Mouse (Mus musculus) forebrain, postnatal 0 days (tissue): Measurements from ENCODE around the gene Shisal1. TPM values are rescaled to one million over a fixed set of nuclear protein-coding genes. Genes with fewer than 3 reads are reported as not detected.

Experiments used
- ATAC-seq: fragments of 200-750 bp; cut with Nextera tagmentation; 2 replicates; pipeline ENCODE4 v1.8.0; 2017; ENCODE audit warnings: mild to moderate bottlenecking, moderate library complexity
- DNase-seq: peaks from one replicate; pipeline ENCODE4 v3.0.0-alpha.2; 2015
- H3K27ac ChIP-seq: fragments of 300-500 bp; sonication (generic); 2 replicates; pipeline ENCODE4 v1.5.1; 2014; ENCODE audit warnings: low read depth, mild to moderate bottlenecking, antibody characterized with exemption, low read length, moderate library complexity, mixed read lengths
- H3K27me3 ChIP-seq: fragments of 300-500 bp; sonication (generic); 2 replicates; pipeline ENCODE4 v1.6.1; 2014; ENCODE audit warnings: mild to moderate bottlenecking, low read length, mixed read lengths; ENCODE audit not compliant: insufficient read depth
- H3K36me3 ChIP-seq: fragments of 300-500 bp; sonication (generic); 2 replicates; pipeline ENCODE4 v1.6.1; 2014; ENCODE audit warnings: mild to moderate bottlenecking, moderate library complexity; ENCODE audit not compliant: insufficient read depth
- H3K4me1 ChIP-seq: fragments of 300-500 bp; sonication (generic); 2 replicates; pipeline ENCODE4 v1.6.1; 2014; ENCODE audit warnings: antibody characterized with exemption; ENCODE audit not compliant: insufficient read depth
- H3K4me2 ChIP-seq: fragments of 300-500 bp; sonication (generic); 2 replicates; pipeline ENCODE4 v1.6.1; 2014; ENCODE audit warnings: low read depth, mild to moderate bottlenecking, moderate library complexity
- H3K4me3 ChIP-seq: fragments of 300-500 bp; sonication (generic); 2 replicates; pipeline ENCODE4 v1.5.1; 2014; ENCODE audit warnings: low read depth, low read length, mixed read lengths
- H3K9ac ChIP-seq: fragments of 300-500 bp; sonication (generic); 2 replicates; pipeline ENCODE4 v1.6.1; 2014; ENCODE audit warnings: mild to moderate bottlenecking
- H3K9me3 ChIP-seq: fragments of 300-500 bp; sonication (generic); 2 replicates; pipeline ENCODE4 v1.6.1; 2016; ENCODE audit warnings: low read length
- CTCF ChIP-seq: sonication (generic); IDR thresholded peaks from 2 replicates; pipeline ENCODE4 v1.5.1; 2016; ENCODE audit warnings: antibody characterized with exemption, control low read depth, low read depth
- WGBS: fragments of 180-500 bp; shearing (Covaris S2); extraction: QIAGEN DNeasy Blood & Tissue Kit; methylation state at CpG from one replicate; pipeline ENCODE4 v1.1.7; 2014; 5-methylcytosine and 5-hydroxymethylcytosine counted together
- polyA plus RNA-seq: library from polyadenylated mRNA; unstranded; fragments of >200 nt; fragmentation: Nextera tagmentation; extraction: Ambion mirVana; gene quantifications from 2 replicates; pipeline ENCODE4 v1.2.1, GENCODE M21; 2015
- total RNA-seq: library from RNA; depleted of rRNA; stranded (reverse); fragments of >200 nt; gene quantifications from 2 replicates; pipeline ENCODE4 v1.2.3, GENCODE M21; 2014

Gene Shisal1
- total and polyA plus RNA-seq, 2 experiments from 2014 or later: 19.0 to 48.4 TPM

DNA sequence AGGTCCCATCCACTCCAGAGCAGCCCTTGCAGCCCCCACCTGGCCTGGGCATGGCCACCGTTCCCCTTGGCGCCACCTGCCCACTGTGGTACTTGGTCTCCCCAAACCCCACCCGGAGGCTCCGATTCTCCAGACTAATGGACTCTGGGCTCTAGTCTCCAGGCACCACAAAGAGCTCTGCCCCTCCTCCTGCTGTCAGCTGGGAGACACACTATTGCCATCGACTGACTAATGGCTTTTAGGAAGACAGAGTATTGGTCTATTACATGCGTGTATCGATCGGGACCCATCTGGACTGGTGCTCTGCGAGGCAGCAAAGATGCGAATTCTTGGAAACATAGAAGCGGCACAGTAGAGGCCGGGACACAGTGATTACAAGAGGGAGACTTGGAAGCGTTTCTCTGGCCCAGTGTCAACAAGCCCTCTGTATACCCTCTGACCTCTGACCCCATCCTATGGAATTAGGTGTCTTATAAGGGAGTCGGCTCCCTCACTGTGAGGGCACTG, 49.2 kb downstream of the Shisal1 start:
- Histone ChIP-seq H3K4me1 (no peaks in the 10 kb centered on the region), H3K36me3 (no peaks in the 10 kb centered on the region; the same call in 1 of the 2 replicates), H3K9me3 (no peaks in the 10 kb centered on the region), H3K4me3 (no peak overlapping the region), H3K27me3 (no peaks in the 10 kb centered on the region), H3K9ac (no peak overlapping the region), H3K27ac (no peak overlapping the region), H3K4me2 (no peak overlapping the region)
- ATAC-seq: no peak
- WGBS: 83% methylated on average over 14 of the region's 14 CpGs
- no peak for TF ChIP-seq CTCF
- DNase-seq: no peak

DNA sequence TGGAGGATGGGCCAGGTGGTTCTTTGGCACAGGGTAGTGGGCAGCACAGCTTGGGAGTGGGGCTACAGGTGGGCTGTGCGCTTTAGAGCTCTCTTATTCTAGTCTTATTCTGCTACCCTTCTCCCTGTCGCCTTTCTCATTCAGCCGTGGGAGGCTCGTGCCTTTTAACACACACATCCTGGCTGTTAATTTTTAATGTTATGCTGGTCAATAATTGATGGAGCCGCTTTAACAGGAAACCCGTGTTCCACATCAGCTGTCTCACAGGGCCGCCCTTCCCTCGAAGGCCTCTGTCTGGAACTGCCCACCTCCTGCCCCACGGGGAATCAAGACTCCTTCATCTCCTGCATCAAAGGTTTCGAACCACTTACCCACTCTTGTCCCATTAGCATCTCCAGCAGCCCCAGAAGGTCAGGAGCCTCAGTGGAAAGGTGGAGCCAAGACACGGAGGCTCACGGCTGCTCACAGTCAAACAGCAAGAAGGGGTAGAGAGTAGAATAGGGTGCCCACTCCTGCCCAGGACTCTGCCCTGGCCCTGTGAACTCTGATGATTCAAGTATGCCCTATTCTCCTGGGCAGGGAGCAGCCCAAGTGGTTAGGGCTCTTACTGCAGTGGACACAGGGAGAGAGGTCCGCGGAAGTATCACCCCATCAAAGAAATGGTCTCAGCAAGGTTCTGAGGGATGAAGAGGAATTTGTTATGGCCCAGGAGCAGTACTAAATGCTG, 51.4 kb downstream of the Shisal1 start:
- no peak for TF ChIP-seq CTCF
- WGBS: 81% methylated on average over 14 of the region's 14 CpGs
- DNase-seq: no peak
- H3K36me3 ChIP-seq: no peaks in the 10 kb centered on the region
- H3K4me1 ChIP-seq: no peaks in the 10 kb centered on the region
- H3K9ac ChIP-seq: no peak overlapping the region
- ATAC-seq: no peak
- H3K4me3 ChIP-seq: no peak overlapping the region
- H3K27ac ChIP-seq: no peak overlapping the region
- no peak overlapping the region for H3K4me2 ChIP-seq
- H3K9me3 ChIP-seq: no peaks in the 10 kb centered on the region
- no peaks in the 10 kb centered on the region for H3K27me3 ChIP-seq

DNA sequence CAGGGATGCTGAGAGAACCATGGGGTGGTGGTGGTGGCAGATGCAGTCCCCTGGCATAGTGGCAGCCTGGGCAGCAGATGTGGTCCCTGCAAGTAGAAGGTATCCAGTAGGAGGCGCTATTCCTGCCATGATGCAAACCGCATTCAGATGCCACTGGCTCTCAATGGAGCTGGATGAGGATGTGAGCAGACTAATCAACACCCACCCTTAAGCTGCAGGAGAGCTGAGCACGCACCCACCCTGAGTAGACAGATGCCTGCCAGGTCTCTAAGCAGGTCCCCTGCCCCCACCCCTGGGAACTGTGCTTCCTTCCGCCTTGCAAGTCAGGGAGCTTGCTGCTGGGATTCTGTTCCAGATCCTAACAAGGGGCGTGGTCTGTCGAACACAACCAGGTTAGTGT, 53.6 kb downstream of the Shisal1 start:
- Histone ChIP-seq H3K36me3 (no peaks in the 10 kb centered on the region), H3K4me2 (no peak overlapping the region), H3K9me3 (no peaks in the 10 kb centered on the region), H3K27me3 (no peaks in the 10 kb centered on the region), H3K4me3 (no peak overlapping the region), H3K9ac (no peak overlapping the region), H3K4me1 (no peaks in the 10 kb centered on the region), H3K27ac (peak overlapping the region; percentile 57; the same call in 1 of the 2 replicates)
- WGBS: 30% methylated on average over 6 of the region's 6 CpGs
- peak; percentile 54 for TF ChIP-seq CTCF
- DNase-seq: peak; percentile 58
- peak; percentile 71 for ATAC-seq

DNA sequence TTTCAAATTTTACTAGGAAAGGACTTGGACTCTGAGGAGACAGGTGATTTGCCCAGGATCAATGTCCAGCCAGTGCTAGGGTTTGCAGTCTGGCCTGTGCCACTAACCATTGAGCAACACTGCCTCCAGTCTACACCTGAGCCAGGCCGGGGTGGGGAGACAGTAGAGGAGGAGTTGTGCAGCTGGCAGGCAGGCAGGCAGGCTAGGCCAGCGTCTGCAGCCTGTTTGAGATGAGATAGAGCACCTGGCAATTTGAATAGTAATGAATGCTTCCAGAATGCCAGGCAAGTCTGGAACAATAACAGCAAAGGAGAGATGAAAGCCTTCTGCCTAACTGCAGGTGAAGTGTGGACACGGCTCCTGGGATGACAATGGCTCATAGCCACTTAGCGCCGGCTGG, 54.1 kb downstream of the Shisal1 start:
- H3K36me3 ChIP-seq: no peaks in the 10 kb centered on the region
- no peak overlapping the region for H3K9ac ChIP-seq
- DNase-seq (peak; percentile 49), ATAC-seq (peak; percentile 55)
- no peak overlapping the region for H3K4me2 ChIP-seq
- H3K27ac ChIP-seq: peak overlapping the region; percentile 57; the same call in 1 of the 2 replicates
- H3K27me3 ChIP-seq: no peaks in the 10 kb centered on the region
- H3K9me3 ChIP-seq: peaks cover 2% of the 10 kb centered on the region; the same call in 1 of the 2 replicates
- H3K4me3 ChIP-seq: no peak overlapping the region
- WGBS: 39% methylated on average over 5 of the region's 5 CpGs
- no peak for TF ChIP-seq CTCF
- H3K4me1 ChIP-seq: no peaks in the 10 kb centered on the region

DNA sequence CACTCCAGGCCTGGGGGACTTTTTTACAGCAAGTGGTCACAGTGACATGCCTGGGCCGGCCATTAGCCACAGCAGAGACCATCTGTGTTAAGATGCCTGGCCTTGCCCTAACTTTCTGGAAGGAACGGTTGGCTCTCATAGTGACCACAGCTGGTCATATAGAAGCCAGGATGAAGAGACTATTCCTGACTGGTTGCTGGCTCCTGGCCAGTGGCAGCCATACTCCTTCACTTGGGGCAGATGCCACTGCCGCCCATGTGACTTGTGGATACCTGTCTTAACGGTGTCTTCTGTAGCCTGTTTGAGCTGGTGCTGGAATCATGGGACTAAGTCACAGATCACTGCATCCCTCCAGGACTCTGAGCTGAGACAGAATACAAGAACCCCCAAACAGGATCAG, 54.8 kb downstream of the Shisal1 start:
- Histone ChIP-seq H3K4me2 (no peak overlapping the region), H3K9me3 (peaks cover 8% of the 10 kb centered on the region; the same call in 1 of the 2 replicates), H3K27ac (no peak overlapping the region), H3K27me3 (no peaks in the 10 kb centered on the region), H3K4me1 (no peaks in the 10 kb centered on the region), H3K9ac (no peak overlapping the region), H3K4me3 (no peak overlapping the region), H3K36me3 (no peaks in the 10 kb centered on the region)
- ATAC-seq (no peak), DNase-seq (no peak)
- WGBS: 91% methylated on average over 4 of the region's 4 CpGs
- TF ChIP-seq CTCF: no peak

DNA sequence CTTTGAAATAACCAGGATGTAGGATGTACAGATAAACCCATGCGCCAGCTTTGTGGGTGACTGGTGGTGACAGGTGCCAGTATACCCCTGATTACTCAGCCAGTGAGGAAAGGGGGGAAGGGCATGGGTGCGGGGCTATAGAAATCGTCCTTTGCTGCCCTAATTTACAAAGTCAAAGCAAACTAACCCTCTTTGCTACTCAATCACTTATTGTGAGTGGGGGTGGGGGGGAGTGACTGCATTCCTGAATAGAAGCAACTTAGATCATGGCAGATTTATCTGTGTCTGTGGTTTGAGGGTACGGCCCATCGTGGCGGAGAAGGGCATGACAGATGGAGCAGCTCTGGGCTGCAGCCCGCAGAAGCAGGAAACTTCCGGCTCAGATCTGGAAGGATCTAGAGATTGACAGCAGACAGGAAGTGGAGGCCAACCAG, 58.2 kb downstream of the Shisal1 start:
- H3K9ac ChIP-seq: no peak overlapping the region
- no peaks in the 10 kb centered on the region for H3K4me1 ChIP-seq
- H3K9me3 ChIP-seq: peaks cover 11% of the 10 kb centered on the region; the same call in 1 of the 2 replicates
- TF ChIP-seq CTCF: no peak
- H3K4me2 ChIP-seq: no peak overlapping the region
- no peak overlapping the region for H3K4me3 ChIP-seq
- ATAC-seq (no peak), DNase-seq (no peak)
- no peaks in the 10 kb centered on the region for H3K36me3 ChIP-seq
- 92% methylated on average over 8 of the region's 8 CpGs for WGBS
- H3K27me3 ChIP-seq: no peaks in the 10 kb centered on the region
- no peak overlapping the region for H3K27ac ChIP-seq

DNA sequence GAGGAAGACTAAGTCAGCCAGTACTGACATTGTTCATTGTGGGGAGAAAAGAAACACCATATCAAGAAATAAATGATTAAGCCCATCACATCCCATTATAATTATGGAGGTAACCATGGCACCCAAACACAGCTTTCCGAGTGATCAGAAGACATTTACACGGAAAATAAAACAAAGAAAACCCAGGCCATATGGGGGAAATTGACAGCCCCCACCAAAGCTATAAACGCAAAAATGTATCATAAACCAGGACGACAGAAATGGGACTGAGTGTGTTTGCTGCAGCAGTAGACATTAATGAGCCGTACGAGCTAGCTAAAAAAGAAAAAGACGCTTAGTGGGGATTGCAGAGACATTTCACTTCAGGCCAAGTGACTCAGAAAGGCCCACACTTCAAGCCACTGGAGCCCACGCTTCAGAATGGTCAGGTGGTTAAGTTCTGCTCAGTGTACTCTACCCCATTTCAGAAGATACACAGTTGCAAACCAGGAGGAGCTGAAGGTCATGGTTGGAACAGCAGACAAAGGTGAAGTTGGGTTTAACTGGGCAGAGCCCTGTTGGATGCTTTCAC, 60.8 kb downstream of the Shisal1 start:
- no peak for ATAC-seq
- no peaks in the 10 kb centered on the region for H3K27me3 ChIP-seq
- DNase-seq: no peak
- H3K27ac ChIP-seq: no peak overlapping the region
- H3K36me3 ChIP-seq: no peaks in the 10 kb centered on the region
- no peaks in the 10 kb centered on the region for H3K4me1 ChIP-seq
- no peak overlapping the region for H3K4me2 ChIP-seq
- no peak overlapping the region for H3K4me3 ChIP-seq
- H3K9ac ChIP-seq: no peak overlapping the region
- TF ChIP-seq CTCF: no peak
- peaks cover 11% of the 10 kb centered on the region; the same call in 1 of the 2 replicates for H3K9me3 ChIP-seq
- 67% methylated on average over 8 of the region's 8 CpGs for WGBS
